Mouse (Mus musculus) midbrain, embryonic 16.5 days (tissue): ENCODE results near the gene Hist3h2ba. TPM values are rescaled to one million over a fixed set of nuclear protein-coding genes. Genes with fewer than 3 reads are reported as not detected.
A peak's percentile ranks its signal among the peaks of the same experiment; 100 is the strongest.

ENCODE experiments used
- ATAC-seq: fragments of 200-750 bp; cut with Nextera tagmentation; 2 replicates; pipeline ENCODE4 v1.8.0; 2017; ENCODE audit warnings: moderate TSS enrichment
- H3K27ac ChIP-seq: fragments of 300-500 bp; sonication (generic); 2 replicates; pipeline ENCODE4 v1.5.1; 2014; ENCODE audit warnings: mild to moderate bottlenecking, low read length, mixed read lengths
- H3K27me3 ChIP-seq: fragments of 300-500 bp; sonication (generic); 2 replicates; pipeline ENCODE4 v1.6.1; 2014; ENCODE audit warnings: low read depth, low read length, mixed read lengths; ENCODE audit not compliant: control insufficient read depth, insufficient read depth
- H3K36me3 ChIP-seq: fragments of 300-500 bp; sonication (generic); 2 replicates; pipeline ENCODE4 v1.6.1; 2014; ENCODE audit warnings: mild to moderate bottlenecking, low read length, moderate library complexity, mixed read lengths; ENCODE audit not compliant: control insufficient read depth, insufficient read depth
- H3K4me1 ChIP-seq: fragments of 300-500 bp; sonication (generic); 2 replicates; pipeline ENCODE4 v1.6.1; 2014; ENCODE audit warnings: mild to moderate bottlenecking, low read length, mixed read lengths; ENCODE audit not compliant: control insufficient read depth, insufficient read depth
- H3K4me2 ChIP-seq: fragments of 300-500 bp; sonication (generic); 2 replicates; pipeline ENCODE4 v1.6.1; 2014; ENCODE audit warnings: mild to moderate bottlenecking, low read length, mixed read lengths
- H3K4me3 ChIP-seq: fragments of 300-500 bp; sonication (generic); 2 replicates; pipeline ENCODE4 v1.5.1; 2014; ENCODE audit warnings: low read depth, mild to moderate bottlenecking, low read length, moderate library complexity, mixed read lengths
- H3K9ac ChIP-seq: fragments of 300-500 bp; sonication (generic); 2 replicates; pipeline ENCODE4 v1.6.1; 2014; ENCODE audit warnings: low read depth, low read length, mixed read lengths
- H3K9me3 ChIP-seq: fragments of 300-500 bp; sonication (generic); replicated peaks from 2 replicates; pipeline ENCODE4 v1.6.1; 2014; ENCODE audit warnings: mild to moderate bottlenecking, low read length, mixed read lengths; ENCODE audit not compliant: control insufficient read depth, poor library complexity, severe bottlenecking
- WGBS: fragments of 180-500 bp; shearing (Covaris S2); extraction: QIAGEN DNeasy Blood & Tissue Kit; methylation state at CpG from one replicate; pipeline ENCODE4 v1.1.7; 2014; 5-methylcytosine and 5-hydroxymethylcytosine counted together
- polyA plus RNA-seq: library from polyadenylated mRNA; unstranded; fragments of >200 nt; fragmentation: Nextera tagmentation; extraction: Ambion mirVana; gene quantifications from 2 replicates; pipeline ENCODE4 v1.2.1, GENCODE M21; 2015

Hist3h2ba gene
- polyA plus RNA-seq, 1 experiment from 2014 or later: 345 TPM

GRCm38 (mm10) chr11:58959186-58959825 lies 10.6 kb downstream of the Hist3h2ba start:
- Histone ChIP-seq H3K4me3 (peak overlapping the region; percentile 50), H3K27ac (peak overlapping the region; percentile 83), H3K4me1 (peaks cover 31% of the 10 kb centered on the region), H3K9ac (peak overlapping the region; percentile 36), H3K27me3 (no peaks in the 10 kb centered on the region), H3K4me2 (peak overlapping the region; percentile 75), H3K9me3 (no peaks in the 10 kb centered on the region), H3K36me3 (0 out of 2 replicates have a peak, but pooled peaks cover 3% of the 10 kb centered on the region)
- 33% methylated on average over 15 of the region's 15 CpGs for WGBS
- no peak for ATAC-seq

- H3K4me2 ChIP-seq: peak overlapping the region; percentile 75
- H3K27ac ChIP-seq: peak overlapping the region; percentile 83
- peak overlapping the region; percentile 50 for H3K4me3 ChIP-seq
- peak overlapping the region; percentile 36 for H3K9ac ChIP-seq
- peak; percentile 88 for ATAC-seq
- H3K36me3 ChIP-seq: 0 out of 2 replicates have a peak, but pooled peaks cover 3% of the 10 kb centered on the region
- 1% methylated on average over 40 of the region's 40 CpGs for WGBS
- no peaks in the 10 kb centered on the region for H3K9me3 ChIP-seq
- H3K4me1 ChIP-seq: peaks cover 31% of the 10 kb centered on the region
- H3K27me3 ChIP-seq: no peaks in the 10 kb centered on the region
Observed at GRCm38 (mm10) chr11:58959921-58960465, 11.3 kb downstream of the Hist3h2ba start.

GRCm38 (mm10) chr11:58961364-58962177 lies 12.9 kb downstream of the Hist3h2ba start:
- Histone ChIP-seq H3K27me3 (no peaks in the 10 kb centered on the region), H3K36me3 (0 out of 2 replicates have a peak, but pooled peaks cover 3% of the 10 kb centered on the region), H3K4me2 (no peak overlapping the region), H3K9me3 (no peaks in the 10 kb centered on the region), H3K27ac (no peak overlapping the region), H3K9ac (no peak overlapping the region), H3K4me3 (no peak overlapping the region), H3K4me1 (peaks cover 27% of the 10 kb centered on the region)
- 65% methylated on average over 50 of the region's 50 CpGs for WGBS
- no peak for ATAC-seq

GRCm38 (mm10) chr11:58963543-58963942 lies 14.8 kb downstream of the Hist3h2ba start:
- Histone ChIP-seq H3K4me3 (no peak overlapping the region), H3K4me2 (no peak overlapping the region), H3K9me3 (no peaks in the 10 kb centered on the region), H3K4me1 (peaks cover 7% of the 10 kb centered on the region), H3K36me3 (no peaks in the 10 kb centered on the region), H3K27ac (no peak overlapping the region), H3K27me3 (no peaks in the 10 kb centered on the region), H3K9ac (no peak overlapping the region)
- ATAC-seq: no peak
- 41% methylated on average over 17 of the region's 17 CpGs for WGBS

GRCm38 (mm10) chr11:58964216-58964615 lies 15.5 kb downstream of the Hist3h2ba start:
- H3K4me1 ChIP-seq: peaks cover 4% of the 10 kb centered on the region; the same call in 1 of the 2 replicates
- no peak overlapping the region for H3K4me3 ChIP-seq
- H3K9ac ChIP-seq: no peak overlapping the region
- no peak overlapping the region for H3K27ac ChIP-seq
- WGBS: 86% methylated on average over 7 of the region's 7 CpGs
- no peaks in the 10 kb centered on the region for H3K27me3 ChIP-seq
- H3K9me3 ChIP-seq: no peaks in the 10 kb centered on the region
- ATAC-seq: no peak
- no peak overlapping the region for H3K4me2 ChIP-seq
- H3K36me3 ChIP-seq: no peaks in the 10 kb centered on the region

- Histone ChIP-seq H3K27me3 (no peaks in the 10 kb centered on the region), H3K9ac (no peak overlapping the region), H3K36me3 (no peaks in the 10 kb centered on the region), H3K4me2 (no peak overlapping the region), H3K27ac (no peak overlapping the region), H3K9me3 (no peaks in the 10 kb centered on the region), H3K4me1 (no peaks in the 10 kb centered on the region), H3K4me3 (no peak overlapping the region)
- no peak for ATAC-seq
- WGBS: 45% methylated on average over 12 of the region's 12 CpGs
Observed at GRCm38 (mm10) chr11:58965001-58965760, 16.5 kb downstream of the Hist3h2ba start.

- ATAC-seq: no peak
- Histone ChIP-seq H3K9ac (no peak overlapping the region), H3K27me3 (no peaks in the 10 kb centered on the region), H3K4me1 (no peaks in the 10 kb centered on the region), H3K4me2 (no peak overlapping the region), H3K9me3 (no peaks in the 10 kb centered on the region), H3K36me3 (no peaks in the 10 kb centered on the region; the same call in 1 of the 2 replicates), H3K4me3 (no peak overlapping the region), H3K27ac (no peak overlapping the region)
- WGBS: 97% methylated on average over 1 of the region's 1 CpGs
Observed at GRCm38 (mm10) chr11:58967346-58967745, 18.6 kb downstream of the Hist3h2ba start.

GRCm38 (mm10) chr11:58968551-58968950 lies 19.8 kb downstream of the Hist3h2ba start:
- Histone ChIP-seq H3K27me3 (no peaks in the 10 kb centered on the region), H3K9me3 (no peaks in the 10 kb centered on the region), H3K9ac (no peak overlapping the region), H3K4me3 (no peak overlapping the region), H3K4me2 (no peak overlapping the region), H3K36me3 (no peaks in the 10 kb centered on the region; the same call in 1 of the 2 replicates), H3K27ac (no peak overlapping the region), H3K4me1 (no peaks in the 10 kb centered on the region)
- no peak for ATAC-seq
- 87% methylated on average over 7 of the region's 7 CpGs for WGBS
